Mouse (Mus musculus): ENCODE measurements around the gene Tmem120b.
"Not testable (repeated sequence)": the region's sequence is repeated elsewhere in the genome, so short reads cannot be mapped to it uniquely, and the experiment has no call there.

The Tmem120b gene

GRCm38 (mm10) chr5:123057366-123058250 is 10.6 kb upstream of the Tmem120b start:
- DNase-seq, result peak; percentile 99

GRCm38 (mm10) chr5:123058251-123059102 is 9.7 kb upstream of the Tmem120b start:
- peak; percentile 40 for DNase-seq

DNA sequence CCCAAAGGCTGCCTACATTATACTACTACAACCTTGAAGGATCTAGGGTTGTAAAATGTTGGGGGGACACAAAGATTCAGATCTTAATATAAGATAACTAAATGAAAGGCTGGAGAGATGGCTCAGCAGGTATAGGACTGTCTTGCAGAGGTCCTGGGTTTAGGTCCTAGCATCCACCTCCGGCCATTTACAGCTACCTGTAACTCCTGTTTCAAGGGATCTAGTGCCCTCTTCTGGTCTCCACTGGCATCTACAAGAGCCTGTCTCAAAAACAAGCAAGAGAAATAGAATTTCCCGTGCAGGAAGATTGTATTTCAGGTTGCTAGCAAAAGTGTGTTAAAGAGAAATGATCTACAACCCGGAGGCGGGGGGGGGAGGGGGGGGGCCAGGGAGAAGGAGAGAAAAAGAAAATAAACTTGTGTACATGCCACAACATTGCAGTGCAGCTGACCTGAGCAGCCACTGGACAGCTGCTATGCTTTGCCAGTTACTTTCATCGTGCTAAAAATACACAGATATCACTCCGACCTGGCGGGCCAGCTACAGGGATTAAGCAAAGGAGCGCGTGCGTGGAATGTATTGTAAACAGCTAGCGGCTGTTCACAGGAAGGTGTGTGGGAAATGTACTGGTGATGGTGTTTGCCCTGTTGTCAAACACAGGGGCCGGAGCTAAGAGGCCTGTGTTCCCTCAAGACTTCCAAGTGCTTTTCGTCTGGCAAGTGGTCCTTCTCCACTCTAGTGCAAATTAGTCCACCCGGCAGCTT is 8.3 kb upstream of the Tmem120b start:
- peak; percentile 43 for DNase-seq

DNA sequence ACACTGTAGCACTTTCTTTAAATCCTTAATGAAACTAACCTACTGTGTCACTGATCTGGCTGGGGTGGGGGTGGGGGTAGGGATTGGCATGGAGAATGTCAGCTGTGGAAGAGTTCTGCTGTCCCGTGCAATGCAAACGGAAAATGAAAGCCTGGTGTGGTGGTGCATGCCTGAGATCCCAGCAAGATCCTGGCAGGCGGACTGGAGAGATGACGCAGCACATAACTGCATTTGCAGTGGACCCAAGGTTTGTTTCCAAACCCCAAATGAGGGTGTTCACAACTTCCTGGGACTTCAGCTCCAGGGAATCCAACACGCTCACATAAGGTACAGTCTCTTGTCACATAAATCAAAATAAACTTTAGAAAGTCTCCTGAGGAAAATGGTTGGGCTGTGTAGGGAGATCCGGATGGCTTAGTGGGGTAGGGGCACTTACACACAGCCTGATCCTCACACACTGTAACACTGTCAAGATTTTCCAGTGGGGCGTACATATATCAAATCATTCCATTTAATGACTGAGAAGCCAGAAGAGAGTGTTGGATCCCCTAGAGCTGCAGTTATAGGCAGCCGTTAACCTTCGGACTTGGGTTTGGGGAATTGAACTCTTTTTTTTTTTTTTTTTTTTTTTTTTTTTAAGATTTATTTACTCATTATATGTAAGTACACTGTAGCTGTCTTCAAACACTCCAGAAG is 7.4 kb upstream of the Tmem120b start:
- DNase-seq, result no peak

DNA sequence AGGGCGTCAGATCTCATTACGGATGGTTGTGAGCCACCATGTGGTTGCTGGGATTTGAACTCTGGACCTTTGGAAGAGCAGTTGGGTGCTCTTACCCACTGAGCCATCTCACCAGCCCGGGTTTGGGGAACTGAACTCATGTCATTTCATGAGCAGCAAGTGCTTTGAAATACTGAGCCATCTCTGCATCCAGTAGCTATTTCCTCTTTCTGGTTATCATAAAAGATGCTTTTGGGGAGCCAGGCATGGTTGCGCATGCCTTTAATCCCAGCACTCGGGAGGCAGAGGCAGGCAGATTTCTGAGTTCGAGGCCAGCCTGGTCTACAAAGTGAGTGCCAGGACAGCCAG is 6.8 kb upstream of the Tmem120b start:
- not testable (repeated sequence) for DNase-seq

DNA sequence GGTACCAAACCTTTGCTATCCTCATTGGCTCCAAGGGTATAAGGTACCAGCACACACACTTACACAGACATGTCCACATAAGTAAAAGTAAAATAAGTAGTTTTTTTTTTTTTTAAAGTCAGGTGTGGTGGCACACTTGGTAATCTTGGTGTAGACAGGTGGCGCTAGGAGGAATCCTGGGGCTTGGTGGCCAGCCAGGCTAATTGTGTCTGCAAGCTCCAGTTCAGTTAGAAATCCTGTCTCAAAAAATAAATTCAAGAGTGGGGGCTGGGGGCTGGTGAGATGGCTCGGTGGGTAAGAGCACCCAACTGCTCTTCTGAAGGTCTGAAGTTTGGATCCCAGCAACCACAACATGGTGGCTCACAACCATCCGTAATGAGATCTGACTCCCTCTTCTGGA is 5.1 kb upstream of the Tmem120b start:
- DNase-seq, result no peak

- DNase-seq, result peak; percentile 82
Measured at GRCm38 (mm10) chr5:123064207-123064606, 4.0 kb upstream of the Tmem120b start.

DNA sequence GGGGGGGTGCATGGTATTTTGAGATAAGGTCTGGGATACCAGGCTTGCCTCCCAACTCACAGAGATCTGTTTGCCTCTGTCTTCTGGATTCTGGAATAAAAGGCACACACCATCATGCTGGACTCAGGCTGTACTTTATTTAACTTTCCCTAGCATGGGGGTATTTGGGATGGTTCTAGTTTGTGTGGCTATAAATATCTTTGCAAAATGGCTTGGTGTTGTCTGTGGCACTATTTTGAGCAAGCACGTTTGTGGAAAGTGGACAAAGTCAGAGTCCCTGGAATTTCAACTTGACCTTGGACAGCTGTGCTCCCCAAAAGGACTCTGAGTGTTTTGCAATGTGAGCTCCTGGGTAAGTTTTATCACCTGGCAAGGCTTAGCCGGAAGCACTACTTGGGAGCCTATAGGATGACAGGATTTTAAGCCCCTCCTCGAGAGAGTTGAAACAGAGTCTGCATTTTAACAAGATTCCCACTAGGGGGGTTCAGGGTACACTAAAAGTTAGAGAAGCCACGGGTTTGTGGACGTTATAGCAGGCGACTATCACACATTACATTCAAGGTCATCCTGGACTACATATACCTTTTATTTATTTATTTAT is 720 bp upstream of the Tmem120b start:
- DNase-seq, result no peak

DNA sequence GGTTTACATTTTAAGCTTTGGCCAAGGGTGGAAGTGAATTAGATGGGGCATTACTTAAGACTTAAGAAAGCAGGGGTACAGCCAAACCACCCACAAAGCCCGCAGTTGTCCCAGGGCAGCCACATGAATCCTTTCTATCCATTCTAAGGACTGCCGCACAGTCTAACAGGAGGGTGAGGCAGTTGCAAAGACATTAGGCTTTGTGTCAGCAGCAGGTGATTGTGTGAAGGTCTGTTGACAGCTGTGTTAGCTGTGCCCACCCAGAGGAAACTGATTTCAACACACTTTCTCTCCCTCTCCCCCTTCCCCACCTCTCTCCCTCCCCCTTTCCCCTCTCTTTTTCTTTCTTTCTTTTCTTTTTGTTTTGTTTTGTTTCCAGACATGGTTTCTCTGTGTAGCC is 499 bp downstream of the Tmem120b start:
- DNase-seq, result no peak

- peak; percentile 95 for DNase-seq
Measured at GRCm38 (mm10) chr5:123075576-123076418, 7.6 kb downstream of the Tmem120b start.

GRCm38 (mm10) chr5:123076419-123077281 is 8.4 kb downstream of the Tmem120b start:
- peak; percentile 39 for DNase-seq

GRCm38 (mm10) chr5:123079568-123079967 is 11.4 kb downstream of the Tmem120b start:
- no peak for DNase-seq

DNA sequence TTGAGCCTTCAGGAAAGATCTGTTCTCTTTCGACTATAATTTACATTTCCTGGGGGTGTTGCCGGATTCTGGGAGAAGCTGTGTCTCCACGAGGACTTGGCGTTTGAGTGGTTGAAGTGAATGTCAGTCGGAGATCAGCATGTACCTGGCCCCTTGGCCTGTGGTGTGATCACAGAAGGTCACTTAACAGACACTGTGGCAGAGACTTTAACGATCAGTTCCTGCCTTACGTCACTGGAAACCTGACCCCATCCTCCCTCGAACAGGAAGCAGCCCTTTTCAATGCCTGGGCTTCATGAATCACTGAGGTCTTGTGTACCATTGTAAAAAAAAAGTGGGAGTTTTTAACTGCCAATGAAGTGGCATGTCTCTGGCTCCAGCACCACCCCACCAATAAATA is 11.8 kb downstream of the Tmem120b start:
- DNase-seq, result no peak

GRCm38 (mm10) chr5:123080510-123080909 is 12.3 kb downstream of the Tmem120b start:
- DNase-seq, result no peak

DNA sequence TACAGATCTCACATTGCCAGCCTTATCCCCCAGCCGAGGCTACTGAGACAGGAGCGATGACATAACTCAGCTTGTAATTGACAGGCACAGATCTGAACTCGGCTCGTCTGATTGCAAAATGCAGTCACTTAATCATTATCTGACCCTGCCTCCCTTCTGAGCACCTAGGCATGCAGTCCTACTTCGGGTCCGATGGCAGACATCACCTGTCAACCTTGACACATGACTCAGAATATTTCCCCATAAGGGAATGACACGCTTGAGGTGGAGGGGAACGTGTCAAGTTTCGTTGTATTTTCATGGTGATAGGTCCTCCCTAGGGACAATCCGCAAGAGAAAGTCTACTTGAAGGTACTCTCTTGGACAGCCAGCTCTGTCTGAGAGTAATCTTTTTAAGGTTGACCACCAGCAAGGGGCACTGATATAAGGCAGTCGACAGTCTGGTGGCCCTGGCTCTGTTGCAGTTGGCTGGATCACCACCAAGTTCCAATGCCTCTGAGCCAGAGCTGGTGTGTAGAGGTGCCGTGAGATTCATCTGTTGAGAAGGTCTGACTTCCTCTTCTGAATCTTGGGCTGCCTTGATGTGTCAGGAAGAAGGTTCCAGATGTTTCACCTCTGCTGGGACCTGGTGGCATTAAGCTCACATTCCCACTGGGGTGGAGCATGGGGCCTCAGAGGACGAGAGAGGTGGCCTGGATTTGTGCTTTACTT is 15.3 kb downstream of the Tmem120b start:
- DNase-seq, result peak; percentile 52

DNA sequence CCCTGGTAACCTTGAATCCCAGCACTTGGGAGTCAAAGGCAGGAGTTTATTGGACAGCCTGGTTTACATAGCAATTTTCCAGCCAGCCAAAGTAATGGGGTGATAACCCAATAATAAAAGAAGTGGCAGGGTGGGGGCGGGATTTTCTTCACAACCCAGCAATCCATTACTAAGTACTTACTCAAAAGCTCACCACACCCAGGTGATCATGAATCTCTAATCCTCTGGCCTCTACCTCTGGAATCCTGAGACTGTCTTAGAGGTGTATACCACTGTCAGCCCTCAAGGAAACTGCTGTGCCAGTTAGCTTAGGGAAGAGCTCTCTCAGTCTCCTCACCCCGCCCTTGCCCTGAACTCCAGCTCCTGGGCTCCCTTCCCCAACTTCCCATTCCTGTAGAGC is 18.3 kb downstream of the Tmem120b start:
- DNase-seq, result no peak

DNA sequence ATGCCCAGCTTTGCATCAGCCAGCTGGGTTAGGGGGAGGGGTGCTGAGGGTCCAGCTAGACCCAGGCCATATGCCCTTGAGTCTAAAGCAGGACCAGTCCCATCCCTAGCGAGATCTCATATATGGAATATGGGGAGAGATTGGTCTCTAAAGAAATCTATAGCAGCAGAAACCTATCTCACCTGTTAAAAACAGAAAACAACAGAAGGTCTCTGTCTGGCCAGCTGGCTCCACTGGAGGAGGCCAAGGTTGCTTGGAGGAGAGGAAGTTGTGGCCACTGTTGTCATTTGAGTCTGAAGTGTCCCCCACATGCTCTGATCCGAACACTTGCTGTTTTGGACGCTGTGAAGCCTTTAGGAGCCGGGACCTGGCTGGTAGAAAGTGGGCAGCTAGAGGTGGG is 20.6 kb downstream of the Tmem120b start:
- DNase-seq, result peak; percentile 43

DNA sequence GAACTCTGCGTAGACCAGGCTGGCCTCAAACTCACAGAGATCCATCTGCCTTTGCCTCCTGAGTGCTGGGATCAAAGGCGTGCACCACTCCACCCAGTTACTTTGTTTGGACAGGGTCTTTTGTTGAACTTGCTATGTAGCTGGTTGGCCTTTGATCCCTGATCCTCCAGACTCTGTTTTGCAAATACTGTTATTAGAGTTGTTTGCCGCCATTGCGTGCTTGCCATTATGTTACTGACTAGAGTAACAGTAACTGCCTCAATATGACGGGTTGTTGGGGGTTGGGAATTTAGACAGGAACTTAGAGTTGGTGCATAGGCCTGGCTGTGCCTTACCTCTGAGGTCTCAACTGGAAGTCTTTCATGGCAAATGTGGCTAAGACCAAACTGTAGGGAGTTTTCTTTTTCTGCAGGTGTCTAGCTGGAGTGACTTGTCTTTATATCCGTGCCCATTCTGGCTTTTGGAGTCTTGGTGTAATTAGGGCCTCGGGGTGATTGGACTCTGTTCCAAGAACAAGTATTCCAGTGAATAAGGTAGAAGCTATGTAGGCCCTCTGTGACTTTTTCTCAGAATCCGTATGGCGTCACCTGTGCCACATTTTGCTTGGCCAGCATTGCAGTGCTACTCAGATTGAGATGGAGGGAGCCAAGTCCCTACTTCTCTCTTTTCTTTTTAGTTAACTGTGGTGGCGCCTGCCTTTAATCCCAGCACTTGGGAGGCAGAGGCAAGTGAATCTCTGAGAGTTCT is 22.5 kb downstream of the Tmem120b start:
- DNase-seq, result no peak

Data from cerebellum, adult 8-10 months (tissue).